Mouse (Mus musculus): ENCODE results near the gene 4933434E20Rik. TPM values are rescaled to one million over a fixed set of nuclear protein-coding genes. Genes with fewer than 3 reads are reported as not detected.
A peak's percentile ranks its signal among the peaks of the same experiment; 100 is the strongest.

The 4933434E20Rik gene
- polyA plus RNA-seq, 1 experiment from 2014 or later, result 162 TPM

DNA sequence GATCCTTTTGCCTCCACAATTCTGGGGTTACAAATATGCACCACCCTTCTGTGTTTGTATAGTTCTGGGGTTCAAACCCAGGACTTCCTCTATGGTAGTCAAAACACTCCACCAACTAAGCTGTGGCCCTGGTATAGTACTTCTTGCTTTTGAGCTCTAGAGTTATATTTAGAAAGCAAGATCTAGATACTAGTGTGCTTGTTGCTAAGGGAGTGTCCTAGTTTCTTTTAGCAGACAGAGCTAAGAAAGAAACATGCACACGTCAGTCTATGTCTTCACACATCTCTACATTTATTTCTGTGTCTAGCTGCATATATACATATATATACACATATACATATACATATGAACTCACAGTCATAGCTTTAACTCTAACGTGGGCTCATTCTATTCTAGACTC lies 60.3 kb downstream of the 4933434E20Rik start:
- Histone ChIP-seq H3K4me3 (ENCODE audit: control insufficient read depth in 1 of 2, insufficient read depth in 1 of 2, low read depth in 1 of 2, low read length in 2 of 2) (no peak overlapping the region), H3K4me2 (ENCODE audit: low read length) (peak overlapping the region; percentile 16; the same call in 1 of the 2 replicates), H3K9me3 (ENCODE audit: control insufficient read depth, low read length) (no peaks in the 10 kb centered on the region), H3K9ac (ENCODE audit: low read length) (no peak overlapping the region), H3K4me1 (ENCODE audit: control insufficient read depth in 2 of 2, insufficient read depth in 2 of 2, low read length in 2 of 2) (no peaks in the 10 kb centered on the region), H3K36me3 (ENCODE audit: control insufficient read depth, insufficient read depth, low read length) (no peaks in the 10 kb centered on the region), H3K27me3 (ENCODE audit: control insufficient read depth, insufficient read depth, low read length) (no peaks in the 10 kb centered on the region), H3K27ac (replicated peaks in 1 of 2; ENCODE audit: control insufficient read depth in 1 of 2, insufficient read depth in 1 of 2, low read depth in 2 of 2, low read length in 2 of 2) (peak overlapping the region in 1 of 2 experiments; percentile 55; a peak in 3 of 4 replicates)
- WGBS, result 19% methylated on average over 2 of the region's 2 CpGs
- no peak for ATAC-seq (ENCODE audit: insufficient number of reproducible peaks, insufficient read depth, low FRiP score, low read depth)

DNA sequence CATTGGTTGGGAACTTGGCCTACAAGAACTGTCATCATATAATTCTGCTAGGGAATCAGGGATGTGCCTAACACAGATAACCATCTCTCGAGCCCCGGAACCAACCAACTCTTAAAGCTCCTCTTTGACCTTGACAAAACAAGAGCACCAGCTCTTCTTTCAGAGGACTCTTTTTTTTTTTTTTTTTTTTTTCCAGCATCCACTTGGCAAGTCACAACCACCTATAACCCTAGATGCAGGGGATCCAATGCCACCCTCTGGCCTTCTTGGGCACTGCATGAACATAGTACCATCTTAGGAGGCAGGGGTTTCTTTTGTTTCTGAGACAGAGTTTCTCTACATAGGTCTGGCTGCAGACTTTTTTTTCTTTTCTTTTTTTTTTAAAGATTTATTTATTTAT lies 62.9 kb downstream of the 4933434E20Rik start:
- no peak overlapping the region for H3K9ac ChIP-seq (ENCODE audit: low read length)
- H3K27me3 ChIP-seq (ENCODE audit: control insufficient read depth, insufficient read depth, low read length), result no peaks in the 10 kb centered on the region
- H3K27ac ChIP-seq (replicated peaks in 1 of 2; ENCODE audit: control insufficient read depth in 1 of 2, insufficient read depth in 1 of 2, low read depth in 2 of 2, low read length in 2 of 2), result no peak overlapping the region
- WGBS, result 52% methylated on average over 2 of the region's 2 CpGs
- H3K9me3 ChIP-seq (ENCODE audit: control insufficient read depth, low read length), result no peaks in the 10 kb centered on the region
- no peak for ATAC-seq (ENCODE audit: insufficient number of reproducible peaks, insufficient read depth, low FRiP score, low read depth)
- no peaks in the 10 kb centered on the region for H3K36me3 ChIP-seq (ENCODE audit: control insufficient read depth, insufficient read depth, low read length)
- H3K4me1 ChIP-seq (ENCODE audit: control insufficient read depth in 2 of 2, insufficient read depth in 2 of 2, low read length in 2 of 2), result no peaks in the 10 kb centered on the region
- H3K4me3 ChIP-seq (ENCODE audit: control insufficient read depth in 1 of 2, insufficient read depth in 1 of 2, low read depth in 1 of 2, low read length in 2 of 2), result no peak overlapping the region
- H3K4me2 ChIP-seq (ENCODE audit: low read length), result no peak overlapping the region

DNA sequence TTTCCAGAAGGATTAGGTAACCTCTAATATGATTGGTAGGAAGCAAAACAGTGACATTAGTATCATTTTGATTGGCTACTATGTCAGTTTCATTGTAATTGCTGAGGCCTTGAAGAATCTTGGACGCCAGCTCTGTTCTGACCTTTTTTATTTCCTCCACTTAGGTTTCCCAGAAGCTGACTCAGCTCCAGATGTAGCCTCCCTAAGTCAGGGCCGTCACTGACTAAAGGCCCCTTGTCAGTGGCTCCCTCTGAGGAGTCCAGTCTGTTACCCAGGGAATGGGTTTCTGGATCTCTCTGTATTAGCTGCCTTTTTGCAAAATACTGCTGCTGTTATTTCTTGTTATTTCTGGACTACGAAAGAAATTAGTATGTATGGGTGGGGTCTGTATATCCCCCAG lies 64.1 kb downstream of the 4933434E20Rik start:
- no peak overlapping the region for H3K4me2 ChIP-seq (ENCODE audit: low read length)

More for the DNA sequence above, 64.1 kb downstream of the 4933434E20Rik start:
- no peaks in the 10 kb centered on the region for H3K36me3 ChIP-seq (ENCODE audit: control insufficient read depth, insufficient read depth, low read length)
- H3K4me1 ChIP-seq (ENCODE audit: control insufficient read depth in 2 of 2, insufficient read depth in 2 of 2, low read length in 2 of 2), result no peaks in the 10 kb centered on the region
- WGBS, result 65% methylated on average over 3 of the region's 3 CpGs
- H3K9ac ChIP-seq (ENCODE audit: low read length), result no peak overlapping the region
- no peaks in the 10 kb centered on the region for H3K9me3 ChIP-seq (ENCODE audit: control insufficient read depth, low read length)
- no peak overlapping the region for H3K27ac ChIP-seq (replicated peaks in 1 of 2; ENCODE audit: control insufficient read depth in 1 of 2, insufficient read depth in 1 of 2, low read depth in 2 of 2, low read length in 2 of 2)
- H3K4me3 ChIP-seq (ENCODE audit: control insufficient read depth in 1 of 2, insufficient read depth in 1 of 2, low read depth in 1 of 2, low read length in 2 of 2), result no peak overlapping the region
- no peaks in the 10 kb centered on the region for H3K27me3 ChIP-seq (ENCODE audit: control insufficient read depth, insufficient read depth, low read length)
- no peak for ATAC-seq (ENCODE audit: insufficient number of reproducible peaks, insufficient read depth, low FRiP score, low read depth)

MicroRNAs encoded within 50 kb of the gene (microRNA counts, 519-probe panel; counts per million panel counts)
- 5,692 counts per million, percentile 86 among the panel's probes with 10 or more counts for microRNA mmu-miR-190b

Small RNAs within 50 kb of the gene (microRNA-seq; reads per million reads assigned to microRNA genes)
- 11.2 reads per million, percentile 23 among the genes with 10 or more reads in this experiment for gene Mir190b
- not detected for gene Mir7669

Other genes with a start within 250 kb of the 4933434E20Rik start
- 8.9 and 9.0 TPM in 2 replicates for gene She, start 220.3 kb upstream of the 4933434E20Rik start, polyA plus RNA-seq (2014; fragmentation: Nextera tagmentation; extraction: Ambion mirVana)
- 0.32 and 0.58 TPM in 2 replicates for gene Il6ra, start 138.4 kb upstream of the 4933434E20Rik start, polyA plus RNA-seq (2014; fragmentation: Nextera tagmentation; extraction: Ambion mirVana)
- 11.0 and 11.4 TPM in 2 replicates for gene Atp8b2, start 88.1 kb upstream of the 4933434E20Rik start, polyA plus RNA-seq (2014; fragmentation: Nextera tagmentation; extraction: Ambion mirVana)
- gene Hax1, start 52.9 kb upstream of the 4933434E20Rik start, polyA plus RNA-seq (2014; fragmentation: Nextera tagmentation; extraction: Ambion mirVana), result 78.4 and 81.9 TPM in 2 replicates
- 154 and 173 TPM in 2 replicates for gene Ubap2l, start 992 bp downstream of the 4933434E20Rik start, polyA plus RNA-seq (2014; fragmentation: Nextera tagmentation; extraction: Ambion mirVana)
- gene Tpm3, start 21.0 kb downstream of the 4933434E20Rik start, polyA plus RNA-seq (2014; fragmentation: Nextera tagmentation; extraction: Ambion mirVana), result 236 and 242 TPM in 2 replicates
- gene Nup210l, start 52.5 kb downstream of the 4933434E20Rik start, polyA plus RNA-seq (2014; fragmentation: Nextera tagmentation; extraction: Ambion mirVana), result 0.24 and 0.43 TPM in 2 replicates
- 1,133 and 1,344 TPM in 2 replicates for gene Rps27, start 162.0 kb downstream of the 4933434E20Rik start, polyA plus RNA-seq (2014; fragmentation: Nextera tagmentation; extraction: Ambion mirVana)
- gene Rab13, start 162.1 kb downstream of the 4933434E20Rik start, polyA plus RNA-seq (2014; fragmentation: Nextera tagmentation; extraction: Ambion mirVana), result 12.1 and 12.6 TPM in 2 replicates
- gene Jtb, start 180.0 kb downstream of the 4933434E20Rik start, polyA plus RNA-seq (2014; fragmentation: Nextera tagmentation; extraction: Ambion mirVana), result 95.1 and 96.7 TPM in 2 replicates
- gene Creb3l4, start 191.9 kb downstream of the 4933434E20Rik start, polyA plus RNA-seq (2014; fragmentation: Nextera tagmentation; extraction: Ambion mirVana), result 1.9 and 3.5 TPM in 2 replicates
- 86.6 and 88.2 TPM in 2 replicates for gene Slc39a1, start 196.5 kb downstream of the 4933434E20Rik start, polyA plus RNA-seq (2014; fragmentation: Nextera tagmentation; extraction: Ambion mirVana)
- 7.5 and 8.7 TPM in 2 replicates for gene Crtc2, start 202.5 kb downstream of the 4933434E20Rik start, polyA plus RNA-seq (2014; fragmentation: Nextera tagmentation; extraction: Ambion mirVana)
- 5.4 and 5.6 TPM in 2 replicates for gene Dennd4b, start 213.5 kb downstream of the 4933434E20Rik start, polyA plus RNA-seq (2014; fragmentation: Nextera tagmentation; extraction: Ambion mirVana)
- 8.2 and 9.4 TPM in 2 replicates for gene Gatad2b, start 241.5 kb downstream of the 4933434E20Rik start, polyA plus RNA-seq (2014; fragmentation: Nextera tagmentation; extraction: Ambion mirVana)